Mouse (Mus musculus) liver (tissue): ENCODE results near the gene Gabrr1.

ENCODE experiments used
- DNase-seq: peaks from one replicate; pipeline ENCODE4 v3.0.0-alpha.2; 2020; ENCODE audit warnings: mixed read lengths

Gene Gabrr1

DNA sequence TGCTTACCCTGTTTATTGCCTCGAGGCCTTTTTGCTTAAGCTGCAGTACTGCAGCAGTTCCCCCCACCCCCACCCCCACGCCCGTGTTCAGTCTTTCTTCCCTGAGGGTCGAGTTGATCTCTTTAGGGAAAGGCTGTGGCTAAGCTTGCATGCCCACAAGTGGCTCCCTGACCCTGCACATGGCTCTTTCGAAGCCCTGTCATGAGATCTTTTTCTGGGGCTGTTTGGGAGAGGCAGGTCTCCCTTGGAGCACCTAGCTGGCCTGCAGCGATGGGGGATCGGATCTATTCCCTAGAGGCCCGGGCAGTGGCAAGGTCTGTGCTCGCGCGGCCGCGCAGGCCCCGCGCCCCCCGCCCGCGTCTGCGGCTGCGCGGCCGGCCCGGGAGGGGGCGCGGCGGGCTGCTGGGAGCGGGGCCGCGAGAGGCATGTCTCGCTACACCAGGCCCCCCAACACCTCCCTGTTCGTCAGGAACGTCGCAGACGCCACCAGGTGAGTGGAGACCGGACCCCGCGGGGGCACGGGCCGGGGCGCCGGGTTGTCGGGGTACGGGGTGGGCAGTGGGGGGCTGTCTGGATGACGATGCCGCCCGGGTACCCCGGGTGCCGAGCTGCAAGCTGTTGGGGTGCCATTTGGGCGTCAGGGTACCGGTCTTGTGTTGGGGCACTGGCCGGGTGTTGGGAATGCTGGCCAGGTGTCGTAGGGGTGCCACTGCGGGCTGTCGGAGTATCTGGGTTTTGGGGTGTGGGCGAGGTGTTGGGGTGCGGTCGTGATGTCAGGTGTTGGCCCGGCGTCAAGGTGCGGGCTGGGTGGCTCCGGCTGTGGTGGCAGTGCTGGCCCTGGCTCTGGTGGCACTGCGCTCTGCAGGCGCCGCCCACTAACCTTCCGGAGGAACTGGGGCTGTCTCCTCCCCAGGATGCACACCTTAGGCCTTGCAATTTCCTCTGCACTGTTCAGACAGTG lies 76.8 kb downstream of the Gabrr1 start, which contains the start of gene Srsf12:
Gene Srsf12 (plus strand): TSS at position 111 of the 961 bp plus-strand sequence.
- peak; percentile 8 for DNase-seq
